In the genomic region with DNA sequence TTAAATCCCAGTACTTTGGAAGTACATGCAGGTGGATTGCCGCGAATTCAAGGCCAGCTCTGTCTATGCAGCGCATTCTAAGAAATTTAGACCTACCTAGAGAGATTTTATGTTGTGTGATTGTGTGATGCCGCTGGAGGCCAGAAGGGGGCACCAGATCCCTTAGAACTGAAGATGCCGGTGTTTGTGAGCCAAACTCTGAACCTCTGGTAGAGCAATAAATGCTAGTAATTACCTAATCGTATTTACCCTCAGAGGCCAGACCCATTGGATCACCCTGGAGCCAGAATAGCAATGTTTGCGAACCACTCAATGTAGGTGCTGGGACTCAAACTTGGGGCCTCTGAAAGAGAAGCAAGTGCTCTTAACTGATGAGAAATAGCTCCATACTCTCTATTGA, we compare ENCODE assay signal across 9 mouse cellular contexts. TPM values are rescaled to one million over a fixed set of nuclear protein-coding genes. Genes with fewer than 3 reads are reported as not detected.
A peak's percentile ranks its signal among the peaks of the same experiment; 100 is the strongest.
DNase-seq lines count a peak whose midpoint lies in the region; ATAC-seq and TF ChIP-seq lines count a peak whose summit lies in the region.
"Had no signal": no experiment of that assay in that cellular context is flagged by ENCODE, and none has a peak within 500 bp of the region (broad histone marks: within the 10 kb centered on the region; RNA-seq: fewer than 3 reads in every experiment).

No protein-coding gene starts in this region.

- H3K9me3 ChIP-seq in hindbrain, embryonic 14.5 days (ENCODE audit: control insufficient read depth, low read length) = no peaks in the 10 kb centered on the region
- H3K9me3 ChIP-seq in hindbrain, embryonic 16.5 days (ENCODE audit: control insufficient read depth, low read length) = no peaks in the 10 kb centered on the region
- H3K9me3 ChIP-seq in embryonic facial prominence, embryonic 10.5 days = no peaks in the 10 kb centered on the region
- H3K9me3 ChIP-seq in stomach, postnatal 0 days (ENCODE audit: control insufficient read depth, low read length) = no peaks in the 10 kb centered on the region

- 25% methylated on average over 7 of the region's 7 CpGs for WGBS in hindbrain, embryonic 14.5 days
- 28% methylated on average over 7 of the region's 7 CpGs for WGBS in hindbrain, embryonic 16.5 days
- WGBS in embryonic facial prominence, embryonic 10.5 days = 24% methylated on average over 7 of the region's 7 CpGs
- WGBS in stomach, postnatal 0 days = 22% methylated on average over 7 of the region's 7 CpGs

- no peaks in the 10 kb centered on the region for H3K4me1 ChIP-seq in hindbrain, embryonic 14.5 days (replicated peaks; ENCODE audit: control insufficient read depth, insufficient read depth, low read length)
- no peaks in the 10 kb centered on the region for H3K4me1 ChIP-seq in hindbrain, embryonic 16.5 days (ENCODE audit: control insufficient read depth, insufficient read depth, low read depth, low read length)
- H3K4me1 ChIP-seq in embryonic facial prominence, embryonic 10.5 days = no peaks in the 10 kb centered on the region
- no peaks in the 10 kb centered on the region for H3K4me1 ChIP-seq in stomach, postnatal 0 days (replicated peaks; ENCODE audit: control insufficient read depth, insufficient read depth)

- peak; percentile 88 for TF ChIP-seq CTCF in stomach, postnatal 0 days (IDR thresholded peaks at IDR 0.05; ENCODE audit: low read depth)

- H3K27me3 ChIP-seq in hindbrain, embryonic 14.5 days (ENCODE audit: control insufficient read depth, insufficient read depth, low read length) = no peaks in the 10 kb centered on the region
- H3K27me3 ChIP-seq in hindbrain, embryonic 16.5 days (replicated peaks; ENCODE audit: control insufficient read depth, insufficient read depth, low read length) = no peaks in the 10 kb centered on the region
- H3K27me3 ChIP-seq in embryonic facial prominence, embryonic 10.5 days (replicated peaks; ENCODE audit: low read depth, poor library complexity, severe bottlenecking) = no peaks in the 10 kb centered on the region
- no peaks in the 10 kb centered on the region for H3K27me3 ChIP-seq in stomach, postnatal 0 days (ENCODE audit: control insufficient read depth, insufficient read depth, low read length)

- no peak for ATAC-seq in hindbrain, embryonic 14.5 days (ENCODE audit: low FRiP score)
- no peak for ATAC-seq in hindbrain, embryonic 16.5 days
- ATAC-seq in stomach, postnatal 0 days (ENCODE audit: low FRiP score, low TSS enrichment) = peak; percentile 47; the same call in 1 of the 2 replicates

- no peak overlapping the region for H3K9ac ChIP-seq in hindbrain, embryonic 14.5 days
- H3K9ac ChIP-seq in hindbrain, embryonic 16.5 days (ENCODE audit: low read depth, low read length) = no peak overlapping the region
- H3K9ac ChIP-seq in stomach, postnatal 0 days (ENCODE audit: low read length) = no peak overlapping the region

- intact Hi-C loops in left cerebral cortex, postnatal 25 days (cut with DNase I) = no loop called here

- H3K4me3 ChIP-seq in hindbrain, embryonic 14.5 days (replicated peaks; ENCODE audit: low read length) = no peak overlapping the region
- no peak overlapping the region for H3K4me3 ChIP-seq in hindbrain, embryonic 16.5 days (ENCODE audit: low read length)
- H3K4me3 ChIP-seq in embryonic facial prominence, embryonic 10.5 days = no peak overlapping the region
- no peak overlapping the region for H3K4me3 ChIP-seq in stomach, postnatal 0 days (ENCODE audit: low read depth, low read length)
- H3K4me3 ChIP-seq: myocyte had no signal

- H3K4me2 ChIP-seq in hindbrain, embryonic 14.5 days (replicated peaks) = no peak overlapping the region
- H3K4me2 ChIP-seq in hindbrain, embryonic 16.5 days (ENCODE audit: low read length) = no peak overlapping the region
- no peak overlapping the region for H3K4me2 ChIP-seq in stomach, postnatal 0 days (replicated peaks; ENCODE audit: low read depth)

- no peak for TF ChIP-seq EP300 in stomach, postnatal 0 days (optimal IDR thresholded peaks at IDR 0.05)

- no peaks in the 10 kb centered on the region for H3K36me3 ChIP-seq in hindbrain, embryonic 14.5 days (replicated peaks; ENCODE audit: control insufficient read depth, insufficient read depth)
- no peaks in the 10 kb centered on the region for H3K36me3 ChIP-seq in hindbrain, embryonic 16.5 days (ENCODE audit: control insufficient read depth, insufficient read depth, low read length)
- no peaks in the 10 kb centered on the region for H3K36me3 ChIP-seq in embryonic facial prominence, embryonic 10.5 days (replicated peaks)
- H3K36me3 ChIP-seq in stomach, postnatal 0 days (ENCODE audit: control insufficient read depth, insufficient read depth, low read length) = no peaks in the 10 kb centered on the region

- H3K27ac ChIP-seq in hindbrain, embryonic 14.5 days = no peak overlapping the region
- no peak overlapping the region for H3K27ac ChIP-seq in hindbrain, embryonic 16.5 days (ENCODE audit: low read depth, low read length)
- no peak overlapping the region for H3K27ac ChIP-seq in embryonic facial prominence, embryonic 10.5 days (replicated peaks)
- no peak overlapping the region for H3K27ac ChIP-seq in stomach, postnatal 0 days (replicated peaks)

- peak; percentile 79 for DNase-seq in hindbrain, embryonic 14.5 days (ENCODE audit: low spot score)
- DNase-seq in adrenal gland, adult 8-10 months = peak; percentile 58
- peak; percentile 74 for DNase-seq in embryonic facial prominence, embryonic 10.5 days (ENCODE audit: low spot score)
- DNase-seq in heart, postnatal 4 days = peak; percentile 82
- peak; percentile 59 to 76 for DNase-seq in left cerebral cortex, postnatal 25 days (ENCODE audit: low spot score in 2 of 2)
- peak; percentile 86 for DNase-seq in naive thymus-derived CD4-positive, alpha-beta T cell, adult 2 months (ENCODE audit: low read depth)
- peak; percentile 81 for DNase-seq in stomach, postnatal 0 days (ENCODE audit: low spot score)

RNA-seq across cellular contexts. Expression of a gene that starts 11.4 kb away (rescaled TPM):
- 21.9 and 28.8 TPM in 2 replicates for polyA plus RNA-seq in hindbrain, embryonic 14.5 days (2014; fragmentation: Nextera tagmentation; extraction: Ambion mirVana)
- 28.5 and 29.4 TPM in 2 replicates for polyA plus RNA-seq in hindbrain, embryonic 16.5 days (2015; fragmentation: Nextera tagmentation; extraction: Ambion mirVana)
- total RNA-seq in adrenal gland, adult 8-10 months (2022) = 100 to 1,000 TPM; 142 to 179 (median 157) TPM
- 53.2 and 59.8 TPM in 2 replicates for polyA plus RNA-seq in embryonic facial prominence, embryonic 10.5 days (2016; fragmentation: Nextera tagmentation; extraction: Ambion mirVana)
- total RNA-seq in heart, postnatal 4 days (2021) = 100 to 1,000 TPM; 105 to 121 TPM
- total RNA-seq in left cerebral cortex, postnatal 25 days (2021) = 10 to 100 TPM; 10.5 to 12.7 TPM
- polyA plus RNA-seq in stomach, postnatal 0 days (2015; fragmentation: Nextera tagmentation; extraction: Ambion mirVana) = 368 and 396 TPM in 2 replicates

RNA-seq across cellular contexts. Expression of a gene that starts 12.2 kb away (rescaled TPM):
- 7.4 and 10.9 TPM in 2 replicates for polyA plus RNA-seq in hindbrain, embryonic 14.5 days (2014; fragmentation: Nextera tagmentation; extraction: Ambion mirVana)
- polyA plus RNA-seq in hindbrain, embryonic 16.5 days (2015; fragmentation: Nextera tagmentation; extraction: Ambion mirVana) = 15.8 and 18.5 TPM in 2 replicates
- total RNA-seq in adrenal gland, adult 8-10 months (2022) = 10 to 100 TPM; 58.6 to 91.3 (median 75.3) TPM
- polyA plus RNA-seq in embryonic facial prominence, embryonic 10.5 days (2016; fragmentation: Nextera tagmentation; extraction: Ambion mirVana) = 20.4 and 21.1 TPM in 2 replicates
- 10 to 100 TPM; 26.8 to 28.2 TPM for total RNA-seq in heart, postnatal 4 days (2021)
- total RNA-seq in left cerebral cortex, postnatal 25 days (2021) = 10 to 100 TPM; 19.2 to 19.3 TPM
- 10.7 and 10.8 TPM in 2 replicates for polyA plus RNA-seq in stomach, postnatal 0 days (2015; fragmentation: Nextera tagmentation; extraction: Ambion mirVana)

RNA-seq across cellular contexts. Expression of a gene that starts 21.6 kb away (rescaled TPM):
- 21.8 and 23.6 TPM in 2 replicates for polyA plus RNA-seq in hindbrain, embryonic 14.5 days (2014; fragmentation: Nextera tagmentation; extraction: Ambion mirVana)
- polyA plus RNA-seq in hindbrain, embryonic 16.5 days (2015; fragmentation: Nextera tagmentation; extraction: Ambion mirVana) = 16.2 and 20.1 TPM in 2 replicates
- total RNA-seq in adrenal gland, adult 8-10 months (2022) = 10 to 100 TPM; 37.2 to 56.4 (median 40.4) TPM
- polyA plus RNA-seq in embryonic facial prominence, embryonic 10.5 days (2016; fragmentation: Nextera tagmentation; extraction: Ambion mirVana) = 13.6 and 15.9 TPM in 2 replicates
- total RNA-seq in heart, postnatal 4 days (2021) = 10 to 100 TPM; 33.4 to 36.0 TPM
- total RNA-seq in left cerebral cortex, postnatal 25 days (2021) = 1 to 10 TPM; 4.0 to 4.6 TPM
- polyA plus RNA-seq in stomach, postnatal 0 days (2015; fragmentation: Nextera tagmentation; extraction: Ambion mirVana) = 20.2 and 22.2 TPM in 2 replicates

RNA-seq across cellular contexts. Expression of a gene that starts 35.1 kb away (rescaled TPM):
- 127 and 136 TPM in 2 replicates for polyA plus RNA-seq in hindbrain, embryonic 14.5 days (2014; fragmentation: Nextera tagmentation; extraction: Ambion mirVana)
- 127 and 137 TPM in 2 replicates for polyA plus RNA-seq in hindbrain, embryonic 16.5 days (2015; fragmentation: Nextera tagmentation; extraction: Ambion mirVana)
- total RNA-seq in adrenal gland, adult 8-10 months (2022) = 100 to 1,000 TPM; 330 to 558 (median 451) TPM
- 106 and 111 TPM in 2 replicates for polyA plus RNA-seq in embryonic facial prominence, embryonic 10.5 days (2016; fragmentation: Nextera tagmentation; extraction: Ambion mirVana)
- 10 to 100 TPM; 41.1 to 42.4 TPM for total RNA-seq in heart, postnatal 4 days (2021)
- total RNA-seq in left cerebral cortex, postnatal 25 days (2021) = 10 to 100 TPM; 69.9 to 71.1 TPM
- polyA plus RNA-seq in stomach, postnatal 0 days (2015; fragmentation: Nextera tagmentation; extraction: Ambion mirVana) = 136 and 137 TPM in 2 replicates

RNA-seq across cellular contexts. Expression of a gene that starts 37.5 kb away (rescaled TPM):
- 336 and 338 TPM in 2 replicates for polyA plus RNA-seq in hindbrain, embryonic 14.5 days (2014; fragmentation: Nextera tagmentation; extraction: Ambion mirVana)
- polyA plus RNA-seq in hindbrain, embryonic 16.5 days (2015; fragmentation: Nextera tagmentation; extraction: Ambion mirVana) = 300 and 327 TPM in 2 replicates
- total RNA-seq in adrenal gland, adult 8-10 months (2022) = 100 to 1,000 TPM; 191 to 262 (median 238) TPM
- 473 and 481 TPM in 2 replicates for polyA plus RNA-seq in embryonic facial prominence, embryonic 10.5 days (2016; fragmentation: Nextera tagmentation; extraction: Ambion mirVana)
- 100 to 1,000 TPM; 239 to 255 TPM for total RNA-seq in heart, postnatal 4 days (2021)
- 100 to 1,000 TPM; 168 to 176 TPM for total RNA-seq in left cerebral cortex, postnatal 25 days (2021)
- 143 and 146 TPM in 2 replicates for polyA plus RNA-seq in stomach, postnatal 0 days (2015; fragmentation: Nextera tagmentation; extraction: Ambion mirVana)
